Mouse (Mus musculus) testis, adult 2 months (tissue): ENCODE measurements around the gene P3h3.

Experiments
- CTCF ChIP-seq: fragments of 200-500 bp; IDR thresholded peaks from 2 replicates; pipeline ENCODE4 v1.5.1; 2012; ENCODE audit warnings: low read depth, mild to moderate bottlenecking, inconsistent platforms, low read length, moderate library complexity; ENCODE audit not compliant: control insufficient read depth, insufficient read depth, insufficient replicate concordance
- POLR2A ChIP-seq: fragments of 200-500 bp; IDR thresholded peaks from 2 replicates; pipeline ENCODE4 v1.6.1; 2012; ENCODE audit warnings: low read depth, mild to moderate bottlenecking, inconsistent platforms, low read length, moderate library complexity; ENCODE audit not compliant: control insufficient read depth

DNA sequence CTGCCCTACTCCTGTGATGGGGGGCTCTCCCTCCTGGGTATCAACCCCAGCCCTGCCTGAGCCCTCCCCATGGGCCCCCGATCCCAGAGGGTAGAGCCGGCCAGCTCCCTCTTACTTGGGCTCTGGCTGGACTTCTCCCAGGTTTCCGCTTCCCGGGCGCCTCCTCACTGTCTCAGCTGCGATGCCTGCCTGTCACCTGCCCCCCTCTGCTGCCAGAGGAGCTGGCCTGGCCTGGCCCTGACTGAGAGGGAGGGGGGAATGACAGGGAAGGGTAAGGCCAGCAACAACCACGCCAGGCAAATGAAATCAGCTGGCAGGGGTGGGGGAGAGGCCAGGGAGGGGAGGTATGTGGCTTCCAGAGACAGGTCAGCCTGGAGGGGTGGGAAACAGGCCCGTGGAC is 17.7 kb downstream of the P3h3 start:
- TF ChIP-seq CTCF (no peak), POLR2A (no peak)
